Mouse (Mus musculus) kidney, adult 2 months (tissue): ENCODE data around the gene Smim15.

Source experiments
- CTCF ChIP-seq: fragments of 200-500 bp; conservative IDR thresholded peaks from 2 replicates; pipeline ENCODE4 v1.5.1; 2011; ENCODE audit warnings: low read depth, mild to moderate bottlenecking, control low read depth, low read length, moderate library complexity, mixed read lengths; ENCODE audit not compliant: insufficient read depth, insufficient read length
- POLR2A ChIP-seq: fragments of 200-500 bp; IDR thresholded peaks from one replicate; pipeline ENCODE4 v1.6.1; 2011; ENCODE audit warnings: low read depth, low read length, control low read depth

DNA sequence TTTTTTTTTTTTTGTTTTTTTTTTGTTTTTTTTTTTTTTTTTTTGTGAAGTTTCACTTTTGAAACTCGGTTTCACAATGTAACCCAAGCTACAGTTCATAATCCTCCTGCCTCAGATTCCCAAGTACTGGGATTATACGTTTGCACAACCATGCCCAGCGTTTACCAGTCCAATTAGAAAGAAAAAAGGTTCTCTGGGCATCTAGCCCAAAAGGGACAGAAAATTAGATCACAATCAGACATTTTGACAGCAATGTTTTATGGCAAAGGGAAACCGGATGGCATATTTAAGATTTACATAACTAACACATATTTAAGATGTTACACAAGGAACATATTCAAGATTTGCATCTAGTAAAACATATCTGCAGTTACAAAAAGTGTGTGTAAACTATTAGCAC, 36.4 kb upstream of the Smim15 start:
- TF ChIP-seq CTCF, result no peak
- no peak for TF ChIP-seq POLR2A
